Mouse (Mus musculus): ENCODE measurements around the gene Efcab14. TPM values are rescaled to one million over a fixed set of nuclear protein-coding genes. Genes with fewer than 3 reads are reported as not detected.
A peak's percentile ranks its signal among the peaks of the same experiment; 100 is the strongest.

The Efcab14 gene
- total RNA-seq (2021), result 10 to 100 TPM; 52.1 to 55.5 TPM

DNA sequence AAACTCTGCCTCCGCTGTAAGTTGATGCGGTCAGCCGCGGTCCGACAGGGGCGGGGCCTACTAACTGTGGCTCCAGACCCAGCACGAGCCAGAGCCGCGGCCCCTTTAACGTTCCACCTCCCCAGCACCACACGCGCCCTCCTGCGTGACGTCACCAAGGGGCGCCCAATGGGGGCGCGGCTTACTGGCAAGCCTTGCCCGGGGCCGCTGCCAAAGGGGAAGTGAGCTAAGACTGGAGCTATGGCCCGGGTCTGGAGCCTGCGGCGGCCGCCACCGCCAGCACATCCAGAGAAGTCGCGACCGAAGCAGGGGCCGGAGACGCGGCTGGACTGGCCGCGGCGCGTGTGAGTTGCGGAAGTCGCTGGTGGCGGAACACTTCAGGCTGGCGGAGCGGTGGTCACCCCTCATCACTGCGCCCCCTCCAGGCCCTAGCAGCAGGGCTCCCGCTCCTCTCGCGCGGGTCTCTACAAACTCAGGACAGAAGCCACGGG is at the start of gene Efcab14:
TSS of gene Efcab14 (plus strand) at position 194 of the 491 bp plus-strand sequence.
- intact Hi-C loops (cut with DNase I), result loop anchor here (10.0 kb wide), 1 partner anchor 217 kb away; no protein-coding TSS in a partner anchor
- DNase-seq (ENCODE audit: low spot score in 2 of 2), result peak; percentile 97

DNA sequence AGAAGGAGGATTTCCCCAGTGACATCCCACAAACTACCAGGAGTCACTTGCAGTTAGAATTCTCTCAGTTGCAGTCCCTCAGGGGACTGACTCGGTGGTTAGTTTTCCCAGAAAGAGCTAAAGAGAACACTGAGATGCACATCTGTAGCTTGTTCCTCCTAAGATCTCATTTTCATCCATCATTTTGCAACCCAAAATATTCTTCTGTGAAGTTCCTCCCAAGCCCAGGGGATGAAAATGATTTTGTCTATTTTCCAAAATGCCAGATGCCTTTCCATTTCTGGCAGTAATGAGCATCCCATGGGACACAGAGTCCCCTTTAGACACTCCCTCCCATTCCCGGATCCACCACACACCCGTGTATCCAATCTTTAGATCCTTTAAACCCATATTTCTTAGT is 36.1 kb upstream of the Efcab14 start:
- no peak for DNase-seq (ENCODE audit: low spot score in 2 of 2)
- intact Hi-C loops (cut with DNase I), result no loop called here

DNA sequence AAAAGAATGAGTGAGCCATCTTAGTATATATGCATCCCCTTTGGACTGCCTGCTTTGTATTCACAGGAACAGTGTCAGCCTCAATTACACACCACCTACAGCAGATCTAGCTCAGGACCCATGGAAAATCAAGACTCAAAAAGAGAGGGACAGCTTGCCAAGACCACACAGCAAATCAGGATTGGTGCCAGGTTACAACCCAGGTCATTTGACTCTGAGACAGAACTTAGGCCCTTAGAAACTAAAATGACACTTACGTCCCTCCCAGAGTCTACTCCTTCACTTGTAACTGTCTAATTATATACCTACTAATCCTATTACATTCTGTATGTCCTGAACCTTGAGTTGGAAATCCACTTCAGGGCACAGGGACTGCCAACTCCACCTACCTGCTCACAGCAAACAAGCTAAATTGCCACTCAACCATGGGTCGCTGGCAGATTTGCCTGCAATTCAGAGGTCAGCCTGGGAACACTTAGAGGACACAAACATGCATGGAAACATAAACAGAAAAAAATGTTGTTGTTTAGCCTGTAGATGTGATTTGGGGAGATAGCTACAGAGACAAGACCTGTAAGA is 33.5 kb upstream of the Efcab14 start:
- intact Hi-C loops (cut with DNase I), result no loop called here
- no peak for DNase-seq (ENCODE audit: low spot score in 2 of 2)

DNA sequence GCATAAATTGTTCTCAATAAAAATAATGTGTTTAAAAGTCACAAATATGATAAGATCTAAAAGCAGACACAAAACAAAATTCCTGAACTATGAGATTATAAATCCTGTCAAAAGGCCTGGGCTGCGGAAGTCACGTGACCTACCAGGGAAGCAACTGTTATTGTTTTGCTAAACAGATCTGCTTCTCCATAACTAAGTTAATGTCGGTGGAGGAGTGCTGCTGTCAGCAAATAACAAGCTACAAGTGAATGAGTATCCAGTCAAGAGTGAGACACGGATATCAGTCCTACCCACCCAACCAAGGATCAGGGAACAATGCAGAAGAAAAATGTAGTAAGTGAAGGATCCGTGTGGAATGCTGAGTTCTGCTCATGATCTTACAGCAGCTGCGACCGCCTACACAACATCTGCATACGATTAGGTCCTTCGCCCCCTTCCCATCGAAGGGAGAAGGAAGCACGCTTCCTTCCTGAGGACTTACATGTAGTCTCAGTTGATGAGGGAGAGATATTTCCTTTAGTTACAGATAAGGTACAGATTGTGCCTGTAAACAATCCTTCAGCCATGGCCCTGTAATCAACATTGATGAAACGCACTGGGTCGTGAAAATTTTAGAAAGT is 28.5 kb upstream of the Efcab14 start:
- no peak for DNase-seq (ENCODE audit: low spot score in 2 of 2)
- intact Hi-C loops (cut with DNase I), result no loop called here

DNA sequence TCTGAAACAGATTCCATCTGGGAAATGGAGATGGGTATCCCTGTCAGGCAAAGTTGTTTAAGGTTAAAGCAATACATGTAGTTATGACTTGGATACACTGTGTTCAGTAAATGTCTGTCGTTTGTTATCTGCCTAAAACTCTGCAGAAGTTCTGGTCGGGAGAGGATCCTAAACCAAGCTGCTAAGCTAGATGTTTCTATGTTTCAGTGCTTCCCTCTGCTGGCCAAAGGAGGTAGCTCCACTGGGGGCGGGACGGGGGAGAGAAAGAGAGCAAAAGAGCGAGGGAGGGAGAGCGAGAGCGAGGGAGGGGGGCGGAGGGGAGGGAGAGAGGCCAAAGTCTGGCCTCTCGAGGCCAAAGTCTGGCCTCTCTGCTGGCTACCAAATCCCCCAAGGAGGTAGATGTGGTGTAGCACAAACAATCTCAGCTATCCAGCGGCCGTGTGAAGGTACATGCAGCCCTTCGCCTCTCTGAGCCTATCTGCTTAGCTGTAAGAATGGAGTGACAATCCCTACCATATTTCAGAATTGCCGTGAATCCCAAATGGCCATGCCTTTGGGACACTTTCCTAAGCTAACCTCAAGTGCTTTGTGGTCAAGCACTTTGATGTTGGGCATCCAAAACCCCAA is 27.6 kb upstream of the Efcab14 start:
- intact Hi-C loops (cut with DNase I), result loop anchor here (2.0 to 5.0 kb wide), 2 partner anchors 233 to 607 kb away; no protein-coding TSS in a partner anchor
- peak; percentile 72 to 75 for DNase-seq (ENCODE audit: low spot score in 2 of 2)

DNA sequence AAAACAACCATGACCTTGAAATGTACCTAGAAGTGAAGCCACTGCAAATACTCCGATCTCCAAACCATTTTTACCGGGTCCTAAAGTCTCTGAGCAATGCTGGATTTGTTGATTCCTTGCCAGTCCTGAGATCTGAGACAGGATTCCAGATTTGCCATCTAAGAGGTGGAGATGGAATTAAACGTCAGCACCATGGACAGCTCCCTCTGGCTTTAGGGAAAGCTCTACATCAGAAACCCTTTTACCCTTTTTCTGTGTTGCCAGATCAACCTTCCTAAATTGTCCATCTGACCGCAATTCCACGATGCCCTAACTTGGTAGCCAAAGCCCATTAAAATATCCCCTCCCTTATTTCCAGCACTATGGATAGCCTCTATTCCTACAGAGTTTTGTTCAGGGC is 8.8 kb upstream of the Efcab14 start:
- no peak for DNase-seq (ENCODE audit: low spot score in 2 of 2)
- intact Hi-C loops (cut with DNase I), result no loop called here

DNA sequence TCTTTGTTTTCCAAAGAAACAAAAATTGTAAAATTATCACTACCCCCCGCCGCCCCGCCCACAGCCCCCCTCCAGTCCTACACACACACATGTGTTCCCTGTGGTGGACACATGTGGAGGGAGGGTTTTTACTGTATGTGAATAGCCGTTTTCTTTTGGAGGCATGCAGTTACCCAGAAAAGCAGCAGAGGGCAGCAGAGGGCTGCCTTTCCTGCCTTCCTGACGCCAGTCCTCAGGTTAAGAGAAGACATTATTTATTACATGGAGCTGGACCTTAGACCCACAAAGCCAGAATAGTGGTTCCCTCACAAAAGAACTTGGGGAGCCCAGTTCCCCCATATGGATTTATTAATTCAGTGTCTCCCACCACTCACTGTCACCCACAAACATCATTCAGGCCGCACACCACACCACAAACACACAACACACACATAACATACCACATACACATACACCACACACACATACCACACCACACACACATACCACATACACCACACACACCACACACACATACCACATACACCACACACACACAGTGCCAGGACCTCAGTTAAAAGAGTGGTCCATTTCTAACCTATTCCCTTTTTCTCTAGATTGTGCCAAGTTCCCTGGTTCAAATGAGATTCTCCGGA is 5.8 kb upstream of the Efcab14 start:
- intact Hi-C loops (cut with DNase I), result loop anchor here (5.0 to 10.0 kb wide), 2 partner anchors 223 to 251 kb away; no protein-coding TSS in a partner anchor
- DNase-seq (ENCODE audit: low spot score in 2 of 2), result peak; percentile 67 to 73

DNA sequence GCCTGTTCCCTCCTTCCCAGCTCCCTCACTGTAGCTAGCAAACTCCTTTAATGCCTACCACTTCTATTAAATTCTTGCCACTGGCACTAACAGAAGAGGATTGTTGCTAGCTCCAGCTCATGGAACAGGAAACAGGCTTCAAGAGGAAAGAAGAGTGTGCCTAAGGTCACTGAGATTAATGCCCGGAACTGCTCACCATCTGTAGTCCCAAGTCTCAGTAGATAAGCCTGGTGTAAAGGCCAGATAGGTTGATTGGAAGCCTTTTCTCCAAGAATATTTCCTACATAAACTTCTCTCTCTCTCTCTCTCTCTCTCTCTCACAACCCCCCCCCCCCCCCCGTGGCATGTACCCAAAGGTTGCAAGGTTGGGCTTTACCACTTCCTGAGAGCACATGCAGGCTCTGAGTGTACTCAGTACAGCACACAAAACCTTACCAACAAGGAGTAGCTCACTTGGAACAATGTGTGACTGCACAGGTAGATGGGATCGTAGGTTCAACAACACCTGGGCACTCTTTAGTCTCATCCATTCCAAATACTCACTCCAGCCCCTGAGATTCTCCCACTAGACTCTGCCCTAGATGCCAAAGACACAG is 5.2 kb upstream of the Efcab14 start:
- no peak for DNase-seq (ENCODE audit: low spot score in 2 of 2)
- intact Hi-C loops (cut with DNase I), result loop anchor here (5.0 to 10.0 kb wide), 2 partner anchors 222 to 250 kb away; no protein-coding TSS in a partner anchor

DNA sequence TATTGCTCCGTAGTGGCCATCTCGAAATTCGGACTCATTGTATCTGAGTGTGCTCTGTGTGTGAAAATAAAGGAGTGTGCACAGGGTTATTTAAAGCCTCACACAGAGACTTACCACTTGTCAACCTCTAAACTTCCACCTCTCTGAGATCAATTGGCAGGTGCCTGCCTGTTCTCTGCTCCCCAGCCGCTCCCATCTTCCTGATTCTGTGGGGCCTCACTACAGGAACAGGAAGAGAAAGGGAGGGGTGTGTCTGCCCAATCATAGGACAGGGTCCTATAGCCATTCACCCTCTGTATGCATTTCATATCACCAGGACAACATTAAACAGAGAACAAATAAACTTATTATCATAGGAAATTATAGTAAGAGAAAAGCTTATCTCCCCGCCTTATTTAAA is 3.8 kb upstream of the Efcab14 start:
- intact Hi-C loops (cut with DNase I), result loop anchor here (5.0 to 10.0 kb wide), 2 partner anchors 221 to 249 kb away; no protein-coding TSS in a partner anchor
- DNase-seq (ENCODE audit: low spot score in 2 of 2), result no peak

DNA sequence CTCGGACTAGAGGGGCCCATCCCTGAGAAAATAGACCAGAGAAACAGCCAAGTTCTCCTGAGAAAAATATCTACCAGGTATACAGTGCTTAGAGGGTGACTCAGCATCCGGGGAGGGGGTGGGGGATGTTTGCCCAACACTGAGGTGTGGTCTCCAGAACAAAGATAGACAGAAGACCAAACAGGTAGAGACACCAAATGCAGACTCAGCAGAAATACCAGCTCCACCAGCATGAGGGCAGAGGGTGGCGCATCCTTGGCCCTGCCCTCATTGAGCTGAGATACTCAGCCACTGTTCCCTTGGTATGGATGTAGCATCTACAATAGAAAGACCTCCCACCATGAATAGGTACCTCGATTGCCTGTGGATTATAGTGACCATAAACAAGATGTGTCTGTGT is 2.7 kb upstream of the Efcab14 start:
- intact Hi-C loops (cut with DNase I), result loop anchor here (5.0 to 10.0 kb wide), 2 partner anchors 220 to 247 kb away; no protein-coding TSS in a partner anchor
- no peak for DNase-seq (ENCODE audit: low spot score in 2 of 2)

DNA sequence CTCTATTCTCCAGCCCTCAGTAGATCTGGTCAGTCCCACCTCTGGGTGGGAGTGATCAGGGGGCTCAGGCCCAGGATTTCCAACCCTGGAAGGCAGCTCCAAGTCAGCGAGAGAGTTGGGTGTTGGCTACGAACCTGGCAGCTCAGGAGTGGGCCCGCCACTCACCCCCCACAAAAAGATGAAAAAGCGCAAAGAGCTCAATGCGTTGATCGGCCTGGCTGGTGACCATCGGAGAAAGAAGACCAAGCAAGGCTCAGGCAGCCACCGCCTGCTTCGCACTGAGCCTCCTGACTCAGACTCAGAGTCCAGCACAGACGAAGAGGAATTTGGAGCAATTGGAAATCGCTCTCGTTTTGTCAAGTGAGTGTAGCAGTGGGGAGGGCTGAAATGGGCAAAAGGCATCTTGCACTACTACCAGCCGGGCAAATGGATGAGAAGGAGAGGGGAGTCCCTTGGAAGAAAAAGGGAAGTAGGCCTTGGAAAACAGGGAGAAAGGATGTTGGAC is 989 bp downstream of the Efcab14 start:
- no peak for DNase-seq (ENCODE audit: low spot score in 2 of 2)
- intact Hi-C loops (cut with DNase I), result loop anchor here (10.0 kb wide), 1 partner anchor 216 kb away; no protein-coding TSS in a partner anchor

DNA sequence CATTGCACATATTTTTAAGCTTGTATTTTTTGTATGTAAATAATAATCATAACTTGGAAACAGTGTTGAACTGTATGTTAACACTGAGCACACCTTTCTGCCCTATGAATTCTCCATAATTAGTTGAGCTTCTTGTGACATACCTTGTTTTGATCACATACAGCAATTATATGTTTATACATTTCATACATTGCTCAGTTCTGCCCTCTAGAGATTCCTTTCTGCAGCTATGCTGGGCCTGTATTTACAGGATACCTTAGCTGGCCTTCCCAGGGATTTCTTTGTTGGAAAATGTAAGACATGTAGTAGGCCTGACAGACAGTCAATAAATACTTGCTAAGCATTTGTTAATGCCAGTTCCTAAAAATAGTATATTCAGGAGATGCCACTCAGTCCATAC is 5.1 kb downstream of the Efcab14 start:
- intact Hi-C loops (cut with DNase I), result no loop called here
- no peak for DNase-seq (ENCODE audit: low spot score in 2 of 2)

DNA sequence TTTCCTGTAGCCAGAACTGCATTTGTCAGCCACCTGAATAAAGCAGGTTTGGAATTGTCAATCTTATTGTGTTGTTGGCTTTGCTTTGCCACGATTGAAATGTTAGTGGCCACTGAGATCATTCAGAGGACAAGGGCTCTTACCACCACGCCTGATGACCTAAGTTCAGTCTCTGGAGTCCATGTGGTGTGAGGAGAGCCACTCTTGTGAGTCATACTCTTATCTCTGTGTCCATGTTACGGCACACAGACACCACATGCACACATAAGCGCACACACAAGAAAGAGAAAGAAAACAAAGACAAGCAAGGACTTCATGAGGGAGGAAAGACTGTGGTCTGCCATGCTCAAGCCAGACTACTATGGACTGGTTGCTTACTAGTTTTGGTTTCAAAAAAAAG is 5.6 kb downstream of the Efcab14 start:
- no peak for DNase-seq (ENCODE audit: low spot score in 2 of 2)
- intact Hi-C loops (cut with DNase I), result no loop called here

DNA sequence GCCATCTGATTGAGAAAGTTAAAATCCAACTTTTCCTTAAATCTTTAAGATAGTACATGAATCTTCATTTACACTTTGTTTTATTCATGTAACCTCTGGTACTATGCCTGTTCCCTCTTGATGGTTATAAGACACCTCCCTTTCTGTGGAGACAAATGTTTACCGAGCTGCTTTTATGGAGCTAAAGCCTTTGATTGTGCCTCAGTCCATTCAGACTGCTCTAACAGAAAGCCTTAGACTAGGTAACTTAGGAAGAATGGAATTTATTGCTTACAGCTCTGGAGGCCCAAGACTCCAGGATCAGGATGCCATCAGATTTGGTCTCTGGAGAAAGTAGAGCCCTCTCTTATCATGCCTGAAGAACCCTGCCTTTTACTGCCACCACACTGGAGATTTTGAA is 10.6 kb downstream of the Efcab14 start:
- no peak for DNase-seq (ENCODE audit: low spot score in 2 of 2)
- intact Hi-C loops (cut with DNase I), result no loop called here

DNA sequence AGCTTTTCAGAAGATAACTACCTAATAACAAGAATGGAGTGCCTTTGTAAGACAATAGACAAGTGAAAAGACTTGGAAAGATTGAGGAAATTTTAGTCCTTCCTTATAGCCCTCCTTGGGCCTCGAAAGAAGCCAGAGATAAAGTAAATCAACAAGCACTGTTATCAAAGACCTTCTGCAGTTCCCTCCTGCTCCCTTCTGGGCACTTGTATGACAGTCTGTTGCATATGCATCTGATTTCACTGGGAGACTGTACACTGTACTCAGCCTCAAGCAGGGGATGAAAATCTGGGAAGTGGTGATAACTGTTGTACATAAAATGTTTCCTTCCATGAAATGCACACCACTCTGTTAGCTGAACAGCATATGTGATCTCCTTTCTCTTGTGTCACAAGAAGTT is 11.8 kb downstream of the Efcab14 start:
- intact Hi-C loops (cut with DNase I), result no loop called here
- no peak for DNase-seq (ENCODE audit: low spot score in 2 of 2)

DNA sequence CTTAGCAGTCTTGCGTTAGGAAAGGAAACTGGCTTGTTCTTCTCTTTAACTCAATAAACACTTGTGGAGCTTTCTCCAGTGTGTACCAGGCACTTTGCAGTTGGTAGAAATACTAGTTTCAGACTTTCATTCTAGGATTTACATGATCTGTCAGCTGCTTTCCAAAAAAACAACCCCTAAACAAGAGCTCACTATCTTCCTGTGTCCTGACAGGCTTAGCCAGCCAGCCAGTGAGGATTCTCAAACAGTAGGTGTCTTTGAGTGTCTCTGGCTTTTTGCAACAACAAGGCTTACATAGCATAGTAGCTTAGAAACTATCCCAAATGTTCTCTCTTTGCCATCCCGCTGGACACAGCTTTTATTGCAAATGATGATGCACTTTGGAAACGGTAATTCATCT is 16.6 kb downstream of the Efcab14 start:
- no peak for DNase-seq (ENCODE audit: low spot score in 2 of 2)
- intact Hi-C loops (cut with DNase I), result no loop called here

DNA sequence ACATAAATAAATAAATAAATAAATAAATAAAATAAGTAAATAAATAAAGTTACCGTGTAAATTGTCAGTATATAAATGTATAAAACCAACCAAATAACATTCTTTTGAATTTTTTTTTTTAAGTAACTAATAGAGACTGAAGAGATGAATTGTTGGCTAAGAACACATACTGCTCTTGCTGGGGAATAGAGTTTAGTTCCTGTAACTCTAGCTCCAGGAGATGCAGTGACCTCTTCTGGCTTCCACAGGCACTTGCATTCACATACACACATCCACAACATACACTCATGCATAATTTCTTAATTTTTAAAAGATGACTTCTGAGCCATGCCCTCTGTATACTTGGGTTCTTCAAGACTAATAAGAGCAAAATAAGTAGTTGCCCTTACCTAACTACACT is 17.3 kb downstream of the Efcab14 start:
- intact Hi-C loops (cut with DNase I), result no loop called here
- DNase-seq (ENCODE audit: low spot score in 2 of 2), result no peak

DNA sequence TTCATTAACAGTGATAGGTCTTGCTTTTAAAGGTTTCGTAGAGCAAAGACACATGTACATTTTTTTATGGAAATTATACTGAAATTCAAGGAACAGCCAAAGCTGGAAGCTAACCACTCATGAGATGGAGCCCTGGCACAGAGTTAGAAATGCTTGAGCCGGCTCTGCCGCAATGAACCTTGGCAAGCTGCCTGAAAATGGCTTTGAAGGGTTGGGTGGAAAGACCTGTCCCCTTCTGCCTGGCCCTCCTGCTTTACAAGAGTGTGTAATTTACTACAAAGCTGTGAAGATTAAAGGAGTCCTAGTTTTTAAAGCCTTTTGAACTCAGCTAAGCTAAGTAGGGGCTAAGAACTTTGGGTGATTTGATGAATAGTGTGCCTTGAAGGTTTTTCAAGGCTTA is 23.7 kb downstream of the Efcab14 start:
- intact Hi-C loops (cut with DNase I), result no loop called here
- no peak for DNase-seq (ENCODE audit: low spot score in 2 of 2)

DNA sequence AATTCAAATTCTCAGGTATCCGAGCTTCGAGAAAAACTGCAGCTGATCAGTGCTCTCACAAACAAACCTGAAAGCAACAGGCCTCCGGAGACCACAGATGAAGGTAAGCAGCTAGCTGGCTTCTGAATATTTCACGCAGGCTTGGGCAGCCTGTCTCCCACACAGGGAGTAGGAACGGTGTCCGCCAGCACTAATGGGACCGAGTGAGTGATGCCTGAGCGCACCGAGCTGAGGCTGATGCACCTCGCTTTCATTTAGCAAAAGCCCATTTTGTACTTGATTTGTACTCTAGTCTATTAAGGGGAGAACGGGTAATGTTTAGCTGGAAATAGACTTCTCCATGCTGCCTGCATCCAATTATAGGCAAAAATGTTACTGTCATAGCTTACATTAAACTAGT is 27.0 kb downstream of the Efcab14 start:
- intact Hi-C loops (cut with DNase I), result no loop called here

More for the DNA sequence above, 27.0 kb downstream of the Efcab14 start:
- DNase-seq (ENCODE audit: low spot score in 2 of 2), result no peak
